Mouse (Mus musculus) ES-Bruce4 (cell line): ENCODE data around the gene Krtcap2.

ENCODE experiments used
- CTCF ChIP-seq: IDR thresholded peaks from one replicate; pipeline ENCODE4 v1.8.1; 2011; ENCODE audit warnings: low read depth, low read length
- EP300 ChIP-seq: IDR thresholded peaks from 2 replicates; pipeline ENCODE4 v1.6.1; 2011; ENCODE audit warnings: low read depth, low read length; ENCODE audit not compliant: insufficient read depth
- POLR2A ChIP-seq: IDR thresholded peaks from one replicate; pipeline ENCODE4 v1.8.1; 2011; ENCODE audit warnings: low read length; ENCODE audit not compliant: insufficient read depth

GRCm38 (mm10) chr3:89237682-89238081 is 8.1 kb upstream of the Krtcap2 start:
- TF ChIP-seq POLR2A (no peak), CTCF (no peak), EP300 (no peak)
